Mouse (Mus musculus) intestine, embryonic 16.5 days (tissue): ENCODE data around the gene Asgr1. TPM values are rescaled to one million over a fixed set of nuclear protein-coding genes. Genes with fewer than 3 reads are reported as not detected.
A peak's percentile ranks its signal among the peaks of the same experiment; 100 is the strongest.

Source experiments
- ATAC-seq: fragments of 200-750 bp; cut with Nextera tagmentation; 2 replicates; pipeline ENCODE4 v1.8.0; 2017; ENCODE audit warnings: moderate TSS enrichment, moderate library complexity
- H3K27ac ChIP-seq: fragments of 300-500 bp; sonication (generic); 2 replicates; pipeline ENCODE4 v1.5.1; 2014; ENCODE audit warnings: mild to moderate bottlenecking, low read length
- H3K27me3 ChIP-seq: fragments of 300-500 bp; sonication (generic); replicated peaks from 2 replicates; pipeline ENCODE4 v1.6.1; 2014; ENCODE audit warnings: low read length, control low read depth, mixed read lengths; ENCODE audit not compliant: control insufficient read depth, insufficient read depth
- H3K36me3 ChIP-seq: fragments of 300-500 bp; sonication (generic); 2 replicates; pipeline ENCODE4 v1.6.1; 2014; ENCODE audit warnings: low read length, control low read depth; ENCODE audit not compliant: control insufficient read depth, insufficient read depth
- H3K4me1 ChIP-seq: fragments of 300-500 bp; sonication (generic); 2 replicates; pipeline ENCODE4 v1.6.1; 2014; ENCODE audit warnings: low read length, control low read depth, mixed read lengths; ENCODE audit not compliant: control insufficient read depth, insufficient read depth
- H3K4me2 ChIP-seq: fragments of 300-500 bp; sonication (generic); 2 replicates; pipeline ENCODE4 v1.6.1; 2014; ENCODE audit warnings: low read depth, low read length, control low read depth
- H3K4me3 ChIP-seq: fragments of 300-500 bp; sonication (generic); 2 replicates; pipeline ENCODE4 v1.5.1; 2014; ENCODE audit warnings: mild to moderate bottlenecking, low read length
- H3K9ac ChIP-seq: fragments of 300-500 bp; sonication (generic); 2 replicates; pipeline ENCODE4 v1.6.1; 2014; ENCODE audit warnings: low read depth, low read length
- H3K9me3 ChIP-seq: fragments of 300-500 bp; sonication (generic); 2 replicates; pipeline ENCODE4 v1.6.1; 2016; ENCODE audit warnings: low read length, control low read depth; ENCODE audit not compliant: control insufficient read depth
- WGBS: fragments of 180-500 bp; shearing (Covaris S2); extraction: QIAGEN DNeasy Blood & Tissue Kit; methylation state at CpG from one replicate; pipeline ENCODE4 v1.1.7; 2014; 5-methylcytosine and 5-hydroxymethylcytosine counted together
- polyA plus RNA-seq: library from polyadenylated mRNA; unstranded; fragments of >200 nt; fragmentation: Nextera tagmentation; extraction: Ambion mirVana; gene quantifications from 2 replicates; pipeline ENCODE4 v1.2.1, GENCODE M21; 2015

Gene Asgr1
- polyA plus RNA-seq, result 0.17 and 0.31 TPM in 2 replicates

DNA sequence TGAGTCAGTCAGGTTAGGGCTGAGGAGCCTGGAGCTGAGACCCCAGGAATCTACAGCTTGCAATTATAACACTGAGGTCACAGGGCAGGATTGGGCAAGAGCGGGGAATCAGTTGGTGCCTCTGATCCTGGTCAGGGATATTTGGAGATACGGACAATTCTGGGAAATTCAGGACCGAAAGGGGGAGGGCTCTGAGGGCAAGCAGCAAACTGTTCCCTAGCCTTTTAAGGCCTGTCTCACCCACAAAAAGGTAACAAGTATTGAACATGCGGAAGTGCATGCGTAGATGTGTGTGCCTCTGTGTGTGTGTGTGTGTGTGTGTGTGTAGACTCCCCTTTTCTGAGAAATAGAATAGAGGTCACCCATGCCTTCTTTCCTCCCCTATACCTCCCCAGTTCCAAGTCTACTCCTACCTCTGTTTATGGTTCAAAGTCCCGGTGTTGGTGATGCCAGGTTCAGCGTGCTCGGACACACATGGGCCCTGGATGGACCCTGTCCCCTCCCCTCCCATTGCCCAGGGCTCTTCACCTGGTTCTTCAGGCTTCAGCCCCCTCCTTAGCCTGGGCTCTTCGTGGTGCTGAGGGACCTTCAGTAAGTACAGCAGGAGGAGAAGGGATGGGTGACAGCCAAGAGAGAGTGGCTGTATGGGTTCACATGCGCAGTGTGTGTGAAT is at the start of gene Asgr1:
Gene Asgr1, plus strand, starts transcription at position 188 of the 673 bp plus-strand sequence.
- ATAC-seq, result no peak
- H3K36me3 ChIP-seq, result no peaks in the 10 kb centered on the region
- H3K27me3 ChIP-seq, result peaks cover 4% of the 10 kb centered on the region; the same call in 1 of the 2 replicates
- no peak within 1 kb of the TSS for H3K4me2 ChIP-seq
- no peaks in the 10 kb centered on the region for H3K9me3 ChIP-seq
- no peak within 1 kb of the TSS for H3K9ac ChIP-seq
- 0 out of 2 replicates have a peak, but pooled peaks cover 3% of the 10 kb centered on the region for H3K4me1 ChIP-seq
- H3K27ac ChIP-seq, result no peak within 1 kb of the TSS
- 79% methylated on average over 10 of the region's 10 CpGs for WGBS
- no peak within 1 kb of the TSS for H3K4me3 ChIP-seq

DNA sequence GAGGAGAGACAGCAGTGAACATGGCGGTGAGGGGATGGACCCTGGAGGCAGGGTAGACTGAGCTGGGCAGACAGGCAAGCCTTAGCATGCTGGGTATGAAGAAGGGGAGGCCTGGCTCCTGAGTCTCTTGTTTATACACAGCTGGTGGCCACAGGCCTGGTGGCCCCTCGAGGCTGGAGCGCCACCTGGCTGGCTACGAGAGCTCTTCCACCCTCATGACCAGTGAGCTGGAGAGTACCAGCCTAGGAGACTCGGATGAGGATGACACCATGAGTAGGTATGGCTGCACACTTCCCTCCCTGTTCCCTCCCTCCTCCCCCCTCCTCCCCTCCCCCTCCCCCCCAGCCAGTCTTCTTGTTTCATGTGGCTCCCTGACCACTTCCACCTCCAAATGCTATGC is 48.4 kb upstream of the Asgr1 start:
- Histone ChIP-seq H3K9ac (no peak overlapping the region), H3K4me2 (no peak overlapping the region), H3K27ac (no peak overlapping the region), H3K4me3 (no peak overlapping the region), H3K4me1 (peaks cover 17% of the 10 kb centered on the region), H3K36me3 (peaks cover 24% of the 10 kb centered on the region), H3K27me3 (no peaks in the 10 kb centered on the region), H3K9me3 (no peaks in the 10 kb centered on the region)
- no peak for ATAC-seq
- 62% methylated on average over 5 of the region's 5 CpGs for WGBS

DNA sequence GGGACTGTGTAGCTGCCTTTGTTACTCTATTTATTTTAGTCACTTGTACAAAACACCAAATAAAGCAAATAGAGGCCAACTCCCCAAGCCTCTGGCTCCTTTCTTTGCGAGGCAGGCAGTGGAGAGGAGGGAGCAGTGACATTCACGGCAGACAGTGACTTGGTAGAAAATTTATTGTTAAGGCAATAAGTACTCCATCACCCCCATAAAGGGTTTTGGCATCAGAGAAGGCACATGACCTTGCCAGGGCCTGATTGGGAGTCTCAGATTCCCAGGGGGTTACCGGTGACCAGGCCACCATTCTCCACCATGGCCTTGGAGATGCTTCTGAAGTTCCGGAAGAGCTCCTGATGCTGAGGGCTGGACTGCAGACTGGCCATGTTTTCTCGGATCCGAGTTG is 43.9 kb upstream of the Asgr1 start:
- H3K4me2 ChIP-seq, result no peak overlapping the region
- WGBS, result 89% methylated on average over 6 of the region's 6 CpGs
- no peak for ATAC-seq
- peaks cover 11% of the 10 kb centered on the region for H3K4me1 ChIP-seq
- no peak overlapping the region for H3K9ac ChIP-seq
- peaks cover 46% of the 10 kb centered on the region for H3K36me3 ChIP-seq
- H3K9me3 ChIP-seq, result no peaks in the 10 kb centered on the region
- no peak overlapping the region for H3K4me3 ChIP-seq
- H3K27ac ChIP-seq, result no peak overlapping the region
- H3K27me3 ChIP-seq, result no peaks in the 10 kb centered on the region

DNA sequence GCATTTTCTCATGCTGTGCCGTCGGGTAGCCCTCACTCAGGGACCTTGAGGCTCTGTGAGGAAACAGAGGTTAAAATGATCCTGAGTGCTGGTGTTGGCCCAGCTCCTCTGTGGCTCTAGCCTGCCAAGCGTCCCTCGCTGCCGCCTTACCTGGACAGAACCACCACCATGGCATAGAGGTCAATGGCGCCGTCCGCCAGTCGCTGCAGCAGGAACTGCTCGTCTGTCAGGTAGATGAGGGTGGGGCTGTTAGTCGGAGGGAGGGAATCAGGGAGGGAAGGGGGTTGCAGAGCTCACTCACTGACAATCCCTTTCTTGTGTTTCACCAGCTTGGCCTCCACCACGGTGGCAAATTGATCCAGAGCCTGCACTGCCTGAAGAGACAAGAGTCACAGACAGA is 43.3 kb upstream of the Asgr1 start:
- Histone ChIP-seq H3K27ac (no peak overlapping the region), H3K4me1 (peaks cover 11% of the 10 kb centered on the region), H3K4me3 (no peak overlapping the region), H3K9me3 (no peaks in the 10 kb centered on the region), H3K27me3 (no peaks in the 10 kb centered on the region), H3K36me3 (peaks cover 46% of the 10 kb centered on the region), H3K9ac (no peak overlapping the region), H3K4me2 (no peak overlapping the region)
- no peak for ATAC-seq
- WGBS, result 82% methylated on average over 12 of the region's 12 CpGs

DNA sequence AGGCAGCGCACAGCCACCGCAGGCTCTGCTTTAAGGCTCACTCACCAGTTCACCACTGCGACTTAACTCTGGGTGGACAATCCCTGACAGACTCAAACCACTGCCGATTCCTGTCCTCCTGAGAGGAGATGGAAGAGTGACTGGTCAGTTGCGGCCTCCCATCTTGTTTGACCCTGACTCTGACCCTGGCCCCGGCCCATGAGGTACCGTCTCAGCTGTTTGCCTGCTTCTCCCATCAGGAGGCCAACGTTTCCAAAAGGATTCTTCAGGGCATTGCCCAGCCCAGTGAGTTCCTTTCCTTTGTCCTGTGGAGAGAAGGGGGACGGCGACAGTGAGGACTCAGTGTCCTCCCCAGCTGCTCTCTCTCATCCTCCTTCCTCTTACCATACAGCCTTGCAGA is 42.9 kb upstream of the Asgr1 start:
- no peak for ATAC-seq
- no peaks in the 10 kb centered on the region for H3K27me3 ChIP-seq
- no peak overlapping the region for H3K4me3 ChIP-seq
- peaks cover 11% of the 10 kb centered on the region for H3K4me1 ChIP-seq
- H3K4me2 ChIP-seq, result no peak overlapping the region
- H3K36me3 ChIP-seq, result peaks cover 46% of the 10 kb centered on the region
- no peaks in the 10 kb centered on the region for H3K9me3 ChIP-seq
- no peak overlapping the region for H3K27ac ChIP-seq
- WGBS, result 90% methylated on average over 10 of the region's 10 CpGs
- no peak overlapping the region for H3K9ac ChIP-seq

DNA sequence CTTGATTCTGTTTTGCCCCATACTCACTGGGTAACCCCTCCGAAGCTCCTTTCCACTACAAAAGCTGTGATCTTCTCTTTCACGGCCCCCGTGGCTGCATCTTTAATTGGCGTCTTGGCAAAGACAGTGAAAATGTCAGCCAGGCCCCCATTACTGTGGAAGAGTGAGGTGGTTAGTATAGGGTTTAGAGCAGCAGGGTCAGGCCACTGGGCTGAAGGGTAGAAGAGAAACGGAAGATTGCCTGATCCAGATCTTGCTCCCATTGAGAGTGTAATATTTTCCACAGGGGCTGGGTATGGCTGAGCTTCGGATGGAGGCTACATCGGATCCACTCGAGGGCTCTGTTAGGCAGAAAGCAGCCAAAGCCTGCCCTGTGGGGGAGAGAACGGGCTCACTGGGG is 41.0 kb upstream of the Asgr1 start:
- H3K4me2 ChIP-seq, result no peak overlapping the region
- WGBS, result 88% methylated on average over 9 of the region's 9 CpGs

DNA sequence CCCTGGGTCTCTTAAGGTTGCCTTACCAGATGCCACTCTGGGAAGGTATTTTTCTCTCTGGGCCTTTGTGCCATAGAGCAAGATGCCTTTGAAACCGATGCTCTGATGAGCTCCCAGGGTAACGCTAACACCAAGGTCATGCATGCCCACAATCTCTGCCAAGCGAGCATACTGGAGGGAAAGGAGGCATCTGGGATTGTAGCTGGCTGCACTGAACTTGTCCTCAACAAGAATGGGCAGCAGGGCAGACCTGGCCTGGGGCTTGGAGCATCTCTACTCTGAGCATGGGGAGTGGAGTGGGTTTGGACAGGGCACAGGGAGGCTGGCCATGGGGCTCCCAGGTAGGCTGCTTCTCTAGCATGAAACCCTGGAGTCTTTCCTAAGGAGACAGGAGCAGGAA is 40.5 kb upstream of the Asgr1 start:
- Histone ChIP-seq H3K36me3 (peaks cover 39% of the 10 kb centered on the region), H3K4me1 (peaks cover 20% of the 10 kb centered on the region), H3K9me3 (no peaks in the 10 kb centered on the region), H3K27ac (no peak overlapping the region), H3K27me3 (no peaks in the 10 kb centered on the region), H3K9ac (no peak overlapping the region), H3K4me2 (no peak overlapping the region), H3K4me3 (no peak overlapping the region)
- 85% methylated on average over 3 of the region's 3 CpGs for whole genome bisulfite sequencing
- no peak for ATAC-seq

More for the DNA sequence above, 41.0 kb upstream of the Asgr1 start:
- no peaks in the 10 kb centered on the region for H3K9me3 ChIP-seq
- H3K4me3 ChIP-seq, result no peak overlapping the region
- H3K9ac ChIP-seq, result no peak overlapping the region
- no peaks in the 10 kb centered on the region for H3K27me3 ChIP-seq
- no peak for ATAC-seq
- H3K36me3 ChIP-seq, result peaks cover 39% of the 10 kb centered on the region
- H3K27ac ChIP-seq, result no peak overlapping the region
- H3K4me1 ChIP-seq, result peaks cover 18% of the 10 kb centered on the region

DNA sequence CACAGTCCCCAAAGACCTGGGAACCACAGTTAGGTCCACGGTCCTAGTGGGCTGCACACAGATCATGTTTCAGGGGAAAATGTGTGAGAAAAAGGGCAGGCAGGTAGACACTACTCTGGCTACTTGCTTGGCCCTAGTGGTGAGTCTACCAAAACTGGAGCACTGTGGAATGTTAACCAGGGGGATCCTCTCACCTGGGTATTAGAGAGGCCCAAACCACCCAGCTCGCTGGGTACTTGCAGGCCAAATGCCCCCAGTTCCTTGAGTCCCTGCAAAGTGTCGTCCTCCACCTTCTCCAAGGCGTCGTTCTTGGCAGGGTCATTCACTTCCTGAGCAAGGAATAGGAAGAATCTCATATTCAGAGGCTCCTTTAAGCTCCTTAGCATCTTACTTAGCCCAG is 39.8 kb upstream of the Asgr1 start:
- H3K9ac ChIP-seq, result peak overlapping the region; percentile 84
- WGBS, result 54% methylated on average over 5 of the region's 5 CpGs
- H3K4me1 ChIP-seq, result peaks cover 22% of the 10 kb centered on the region
- no peaks in the 10 kb centered on the region for H3K9me3 ChIP-seq
- H3K36me3 ChIP-seq, result peaks cover 35% of the 10 kb centered on the region
- H3K4me2 ChIP-seq, result peak overlapping the region; percentile 55
- H3K27me3 ChIP-seq, result no peaks in the 10 kb centered on the region
- peak overlapping the region; percentile 70 for H3K4me3 ChIP-seq
- ATAC-seq, result no peak
- peak overlapping the region; percentile 76; the same call in 1 of the 2 replicates for H3K27ac ChIP-seq

DNA sequence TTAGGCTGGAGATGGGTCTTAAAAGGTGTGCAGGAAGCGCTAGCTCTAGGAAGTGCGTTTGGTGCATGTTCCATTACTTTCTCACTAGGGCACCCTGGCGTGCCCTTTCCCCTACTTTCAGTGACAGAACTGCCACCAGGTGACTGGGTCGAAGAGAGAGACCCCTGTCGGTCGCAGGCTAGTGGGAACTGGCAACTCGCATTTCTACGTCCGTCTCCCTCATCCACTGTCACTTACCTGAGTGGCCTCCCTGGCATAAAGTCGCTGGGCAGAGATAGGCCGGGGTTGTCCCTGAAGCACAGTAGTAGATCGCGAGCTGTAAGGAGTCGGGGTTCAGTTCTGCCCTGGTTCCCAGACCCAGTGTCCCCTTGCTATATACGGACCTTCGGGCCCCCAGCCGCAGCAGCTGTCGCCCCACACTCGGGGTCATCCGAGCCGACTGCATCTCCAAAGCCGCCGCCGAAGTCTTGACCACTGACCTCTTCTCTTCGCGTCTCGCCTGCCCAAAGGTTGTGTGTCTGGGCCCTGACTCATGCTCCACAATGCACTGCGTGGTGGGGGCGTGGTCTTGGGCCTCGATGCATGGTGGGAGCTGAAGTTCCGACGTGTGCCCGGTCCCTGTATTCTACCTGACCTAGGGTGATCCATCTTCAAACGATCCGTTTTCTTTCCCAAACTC is 38.9 kb upstream of the Asgr1 start, which contains the start of gene Acadvl:
Gene Acadvl, minus strand, starts transcription at position 532 of the 679 bp plus-strand sequence.
- Histone ChIP-seq H3K4me3 (peak within 1 kb of the TSS; percentile 70), H3K4me1 (peaks cover 32% of the 10 kb centered on the region), H3K4me2 (peak within 1 kb of the TSS; percentile 55), H3K27me3 (no peaks in the 10 kb centered on the region), H3K27ac (peak within 1 kb of the TSS; percentile 76), H3K9ac (peak within 1 kb of the TSS; percentile 84), H3K9me3 (no peaks in the 10 kb centered on the region), H3K36me3 (peaks cover 27% of the 10 kb centered on the region)
- WGBS, result 1% methylated on average over 35 of the region's 35 CpGs
- ATAC-seq, result peak; percentile 91
